Mouse (Mus musculus) embryonic facial prominence, embryonic 11.5 days (tissue): ENCODE results near the gene Top2a. TPM values are rescaled to one million over a fixed set of nuclear protein-coding genes. Genes with fewer than 3 reads are reported as not detected.

Experiments
- ATAC-seq: fragments of 200-750 bp; cut with Nextera tagmentation; replicated peaks from 2 replicates; pipeline ENCODE4 v1.8.0; 2017; ENCODE audit warnings: low read depth; ENCODE audit not compliant: insufficient number of reproducible peaks, low FRiP score, low TSS enrichment
- DNase-seq: peaks from one replicate; pipeline ENCODE4 v3.0.0-alpha.2; 2015; ENCODE audit warnings: low spot score
- H3K27ac ChIP-seq: fragments of 300-500 bp; sonication (generic); replicated peaks from 2 replicates; pipeline ENCODE4 v1.5.1; 2014; ENCODE audit warnings: mild to moderate bottlenecking, low read depth, low read length, control low read depth
- H3K27me3 ChIP-seq: fragments of 300-500 bp; sonication (generic); 2 replicates; pipeline ENCODE4 v1.6.1; 2014; ENCODE audit warnings: mild to moderate bottlenecking, low read length, moderate library complexity, mixed read lengths; ENCODE audit not compliant: control insufficient read depth, insufficient read depth
- H3K36me3 ChIP-seq: fragments of 300-500 bp; sonication (generic); replicated peaks from 2 replicates; pipeline ENCODE4 v1.6.1; 2014; ENCODE audit warnings: low read depth, mild to moderate bottlenecking, low read length, moderate library complexity, mixed read lengths; ENCODE audit not compliant: control insufficient read depth, insufficient read depth
- H3K4me1 ChIP-seq: fragments of 300-500 bp; sonication (generic); 2 replicates; pipeline ENCODE4 v1.6.1; 2014; ENCODE audit warnings: low read length, mixed read lengths; ENCODE audit not compliant: control insufficient read depth, insufficient read depth
- H3K4me2 ChIP-seq: fragments of 300-500 bp; sonication (generic); 2 replicates; pipeline ENCODE4 v1.6.1; 2014; ENCODE audit warnings: low read depth, mild to moderate bottlenecking, control low read depth, low read length, moderate library complexity
- H3K4me3 ChIP-seq: fragments of 300-500 bp; sonication (generic); 2 replicates; pipeline ENCODE4 v1.5.1; 2014; ENCODE audit warnings: low read depth, low read length, control low read depth
- H3K9ac ChIP-seq: fragments of 300-500 bp; sonication (generic); replicated peaks from 2 replicates; pipeline ENCODE4 v1.6.1; 2014; ENCODE audit warnings: mild to moderate bottlenecking, control low read depth, low read length
- H3K9me3 ChIP-seq: fragments of 300-500 bp; sonication (generic); replicated peaks from 2 replicates; pipeline ENCODE4 v1.6.1; 2016; ENCODE audit warnings: mild to moderate bottlenecking, low read length, inconsistent platforms, mixed read lengths; ENCODE audit not compliant: control insufficient read depth
- WGBS: fragments of 180-500 bp; shearing (Covaris S2); extraction: QIAGEN DNeasy Blood & Tissue Kit; methylation state at CpG from one replicate; pipeline ENCODE4 v1.1.7; 2014; 5-methylcytosine and 5-hydroxymethylcytosine counted together
- polyA plus RNA-seq: library from polyadenylated mRNA; unstranded; fragments of >200 nt; fragmentation: Nextera tagmentation; extraction: Ambion mirVana; gene quantifications from 2 replicates; pipeline ENCODE4 v1.2.1, GENCODE M21; 2014

The Top2a gene
- polyA plus RNA-seq, 1 experiment from 2014 or later: 439 TPM

- Histone ChIP-seq H3K4me1 (peaks cover 71% of the 10 kb centered on the region), H3K9me3 (no peaks in the 10 kb centered on the region), H3K4me3 (no peak overlapping the region), H3K27ac (peak overlapping the region; percentile 87), H3K4me2 (peak overlapping the region; percentile 64), H3K9ac (peak overlapping the region; percentile 60), H3K27me3 (no peaks in the 10 kb centered on the region), H3K36me3 (no peaks in the 10 kb centered on the region; the same call in none of the 2 replicates)
- ATAC-seq (no peak), DNase-seq (no peak)
- 12% methylated on average over 15 of the region's 15 CpGs for WGBS
Measured at GRCm38 (mm10) chr11:98964616-98965415, 59.2 kb downstream of the Top2a start.

- H3K9ac ChIP-seq: peak overlapping the region; percentile 60
- H3K4me2 ChIP-seq: peak overlapping the region; percentile 64
- H3K9me3 ChIP-seq: no peaks in the 10 kb centered on the region
- H3K36me3 ChIP-seq: no peaks in the 10 kb centered on the region; the same call in none of the 2 replicates
- no peaks in the 10 kb centered on the region for H3K27me3 ChIP-seq
- H3K4me1 ChIP-seq: peaks cover 72% of the 10 kb centered on the region
- 20% methylated on average over 6 of the region's 6 CpGs for WGBS
- H3K27ac ChIP-seq: peak overlapping the region; percentile 87
- ATAC-seq (no peak), DNase-seq (no peak)
- H3K4me3 ChIP-seq: no peak overlapping the region; the same call in 1 of the 2 replicates
Measured at GRCm38 (mm10) chr11:98964201-98964615, 59.8 kb downstream of the Top2a start.

- peak; percentile 37; the same call in 1 of the 2 replicates for ATAC-seq
- peak; percentile 69 for DNase-seq
- Histone ChIP-seq H3K27ac (peak overlapping the region; percentile 87), H3K4me1 (peaks cover 66% of the 10 kb centered on the region), H3K9ac (peak overlapping the region; percentile 60), H3K9me3 (no peaks in the 10 kb centered on the region), H3K4me2 (peak overlapping the region; percentile 64), H3K36me3 (no peaks in the 10 kb centered on the region; the same call in none of the 2 replicates), H3K4me3 (peak overlapping the region; percentile 26), H3K27me3 (no peaks in the 10 kb centered on the region)
- 0% methylated on average over 32 of the region's 32 CpGs for WGBS
Measured at GRCm38 (mm10) chr11:98963191-98964021, 60.6 kb downstream of the Top2a start.

- Histone ChIP-seq H3K36me3 (no peaks in the 10 kb centered on the region; the same call in 1 of the 2 replicates), H3K27ac (peak overlapping the region; percentile 87), H3K9me3 (no peaks in the 10 kb centered on the region), H3K4me1 (peaks cover 62% of the 10 kb centered on the region), H3K4me2 (peak overlapping the region; percentile 99), H3K4me3 (peak overlapping the region; percentile 26), H3K9ac (peak overlapping the region; percentile 60), H3K27me3 (no peaks in the 10 kb centered on the region)
- ATAC-seq (no peak), DNase-seq (no peak)
- 8% methylated on average over 12 of the region's 12 CpGs for WGBS
Measured at GRCm38 (mm10) chr11:98962421-98963095, 61.4 kb downstream of the Top2a start.

- H3K9ac ChIP-seq: peak overlapping the region; percentile 60
- WGBS: 8% methylated on average over 8 of the region's 8 CpGs
- no peak overlapping the region for H3K27ac ChIP-seq
- H3K4me3 ChIP-seq: peak overlapping the region; percentile 58
- DNase-seq (no peak), ATAC-seq (no peak)
- H3K9me3 ChIP-seq: no peaks in the 10 kb centered on the region
- peaks cover 58% of the 10 kb centered on the region for H3K4me1 ChIP-seq
- H3K36me3 ChIP-seq: peaks cover 2% of the 10 kb centered on the region
- H3K27me3 ChIP-seq: no peaks in the 10 kb centered on the region
- H3K4me2 ChIP-seq: peak overlapping the region; percentile 99
Measured at GRCm38 (mm10) chr11:98961766-98962165, 62.2 kb downstream of the Top2a start.

- ATAC-seq (no peak), DNase-seq (no peak)
- Histone ChIP-seq H3K27ac (0 out of 2 replicates have a peak overlapping the region, but pooled peaks have one; percentile 41), H3K36me3 (peaks cover 2% of the 10 kb centered on the region), H3K4me1 (peaks cover 54% of the 10 kb centered on the region), H3K9ac (peak overlapping the region; percentile 60), H3K4me3 (peak overlapping the region; percentile 58), H3K9me3 (no peaks in the 10 kb centered on the region), H3K4me2 (peak overlapping the region; percentile 99), H3K27me3 (no peaks in the 10 kb centered on the region)
- 4% methylated on average over 18 of the region's 18 CpGs for WGBS
Measured at GRCm38 (mm10) chr11:98961051-98961592, 62.9 kb downstream of the Top2a start.

- Histone ChIP-seq H3K36me3 (peaks cover 2% of the 10 kb centered on the region), H3K9ac (peak overlapping the region; percentile 60), H3K27me3 (no peaks in the 10 kb centered on the region), H3K9me3 (no peaks in the 10 kb centered on the region), H3K4me1 (peaks cover 47% of the 10 kb centered on the region), H3K4me3 (peak overlapping the region; percentile 58), H3K27ac (peak overlapping the region; percentile 79), H3K4me2 (peak overlapping the region; percentile 99)
- DNase-seq (peak; percentile 83), ATAC-seq (peak; percentile 35; the same call in 1 of the 2 replicates)
- under 1% methylated on average over 39 of the region's 53 CpGs for WGBS
Measured at GRCm38 (mm10) chr11:98960313-98960906, 63.6 kb downstream of the Top2a start.
